Mouse (Mus musculus) liver, postnatal 0 days (tissue): ENCODE measurements at regions not wholly inside any gene's neighbourhood (a gene's known extent, or its start where the extent isn't known, plus 50 kb on each side); places are given as distances from the start of the nearest gene placed in this dataset.

Experiments used
- ATAC-seq: fragments of 200-750 bp; cut with Nextera tagmentation; 2 replicates; pipeline ENCODE4 v1.8.0; 2017; ENCODE audit warnings: mild to moderate bottlenecking, moderate library complexity
- DNase-seq: peaks from one replicate; pipeline ENCODE4 v3.0.0-alpha.2; 2016
- H3K27ac ChIP-seq: fragments of 300-500 bp; sonication (generic); 2 replicates; pipeline ENCODE4 v1.5.1; 2014; ENCODE audit warnings: antibody characterized with exemption, moderate library complexity, mild to moderate bottlenecking, low read depth
- H3K27me3 ChIP-seq: fragments of 300-500 bp; sonication (generic); 2 replicates; pipeline ENCODE4 v1.6.1; 2014; ENCODE audit warnings: low read length, control low read depth, mixed read lengths; ENCODE audit not compliant: insufficient read depth
- H3K36me3 ChIP-seq: fragments of 300-500 bp; sonication (generic); replicated peaks from 2 replicates; pipeline ENCODE4 v1.6.1; 2014; ENCODE audit warnings: mild to moderate bottlenecking, control low read depth, low read length, moderate library complexity, mixed read lengths; ENCODE audit not compliant: insufficient read depth
- H3K4me1 ChIP-seq: fragments of 300-500 bp; sonication (generic); 2 replicates; pipeline ENCODE4 v1.6.1; 2014; ENCODE audit warnings: antibody characterized with exemption, mild to moderate bottlenecking, control low read depth; ENCODE audit not compliant: insufficient read depth
- H3K4me2 ChIP-seq: fragments of 300-500 bp; sonication (generic); 2 replicates; pipeline ENCODE4 v1.6.1; 2014; ENCODE audit warnings: low read depth, mild to moderate bottlenecking, low read length, moderate library complexity, mixed read lengths
- H3K4me3 ChIP-seq: fragments of 300-500 bp; sonication (generic); 2 replicates; pipeline ENCODE4 v1.5.1; 2014; ENCODE audit warnings: low read depth, low read length
- H3K9ac ChIP-seq: fragments of 300-500 bp; sonication (generic); replicated peaks from 2 replicates; pipeline ENCODE4 v1.6.1; 2014; ENCODE audit warnings: mild to moderate bottlenecking, moderate library complexity
- H3K9me3 ChIP-seq: fragments of 300-500 bp; sonication (generic); 2 replicates; pipeline ENCODE4 v1.6.1; 2016; ENCODE audit warnings: mild to moderate bottlenecking, control low read depth, low read length, mixed read lengths
- CTCF ChIP-seq: sonication (generic); IDR thresholded peaks from 2 replicates; pipeline ENCODE4 v1.5.1; 2016; ENCODE audit warnings: antibody characterized with exemption, low read depth
- EP300 ChIP-seq: IDR thresholded peaks from 2 replicates; pipeline ENCODE4 v1.6.1; 2016; ENCODE audit warnings: antibody characterized with exemption, low read depth, mild to moderate bottlenecking
- WGBS: fragments of 180-500 bp; shearing (Covaris S2); extraction: QIAGEN DNeasy Blood & Tissue Kit; methylation state at CpG from one replicate; pipeline ENCODE4 v1.1.7; 2014; ENCODE audit not compliant: insufficient replicate concordance; 5-methylcytosine and 5-hydroxymethylcytosine counted together

GRCm38 (mm10) chr10:99443453-99444170, 180.6 kb downstream of the Dusp6 start:
- H3K4me3 ChIP-seq: no peak overlapping the region
- no peaks in the 10 kb centered on the region for H3K36me3 ChIP-seq
- ATAC-seq (no peak), DNase-seq (no peak)
- 77% methylated on average over 18 of the region's 18 CpGs for WGBS
- TF ChIP-seq EP300: no peak
- H3K27me3 ChIP-seq: no peaks in the 10 kb centered on the region
- no peak overlapping the region for H3K4me2 ChIP-seq
- peak overlapping the region; percentile 55 for H3K27ac ChIP-seq
- H3K4me1 ChIP-seq: peaks cover 11% of the 10 kb centered on the region; the same call in 1 of the 2 replicates
- H3K9ac ChIP-seq: no peak overlapping the region
- H3K9me3 ChIP-seq: no peaks in the 10 kb centered on the region

- TF ChIP-seq CTCF (no peak), EP300 (no peak)
- 56% methylated on average over 9 of the region's 9 CpGs for WGBS
- no peak overlapping the region for H3K4me2 ChIP-seq
- no peaks in the 10 kb centered on the region for H3K36me3 ChIP-seq
- no peaks in the 10 kb centered on the region for H3K4me1 ChIP-seq
- no peaks in the 10 kb centered on the region for H3K9me3 ChIP-seq
- no peaks in the 10 kb centered on the region for H3K27me3 ChIP-seq
- no peak for ATAC-seq
- H3K27ac ChIP-seq: no peak overlapping the region
- H3K9ac ChIP-seq: no peak overlapping the region
- no peak for DNase-seq
- no peak overlapping the region for H3K4me3 ChIP-seq
Measured at GRCm38 (mm10) chr10:99450714-99451625, 187.9 kb downstream of the Dusp6 start.

- Histone ChIP-seq H3K4me3 (no peak overlapping the region), H3K27me3 (no peaks in the 10 kb centered on the region), H3K4me2 (no peak overlapping the region), H3K9ac (no peak overlapping the region), H3K4me1 (no peaks in the 10 kb centered on the region), H3K9me3 (no peaks in the 10 kb centered on the region), H3K27ac (no peak overlapping the region), H3K36me3 (no peaks in the 10 kb centered on the region)
- DNase-seq (no peak), ATAC-seq (no peak)
- TF ChIP-seq EP300 (no peak), CTCF (no peak)
- 57% methylated on average over 10 of the region's 10 CpGs for WGBS
Measured at GRCm38 (mm10) chr10:99451639-99452417, 188.8 kb downstream of the Dusp6 start.

GRCm38 (mm10) chr10:99456180-99456579, 193.1 kb downstream of the Dusp6 start:
- DNase-seq (no peak), ATAC-seq (no peak)
- no peaks in the 10 kb centered on the region for H3K9me3 ChIP-seq
- no peak overlapping the region for H3K9ac ChIP-seq
- no peak for TF ChIP-seq CTCF
- no peak for TF ChIP-seq EP300
- no peaks in the 10 kb centered on the region for H3K36me3 ChIP-seq
- WGBS: 83% methylated on average over 5 of the region's 5 CpGs
- no peaks in the 10 kb centered on the region for H3K27me3 ChIP-seq
- no peak overlapping the region for H3K4me2 ChIP-seq
- H3K4me3 ChIP-seq: no peak overlapping the region
- peaks cover 15% of the 10 kb centered on the region for H3K4me1 ChIP-seq
- no peak overlapping the region for H3K27ac ChIP-seq

- peak overlapping the region; percentile 20; the same call in 1 of the 2 replicates for H3K4me2 ChIP-seq
- no peaks in the 10 kb centered on the region for H3K36me3 ChIP-seq
- no peaks in the 10 kb centered on the region for H3K27me3 ChIP-seq
- ATAC-seq (no peak), DNase-seq (no peak)
- no peak overlapping the region for H3K4me3 ChIP-seq
- TF ChIP-seq CTCF: no peak
- TF ChIP-seq EP300: peak; percentile 50; the same call in 1 of the 2 replicates
- WGBS: 35% methylated on average over 3 of the region's 3 CpGs
- H3K27ac ChIP-seq: no peak overlapping the region
- peaks cover 23% of the 10 kb centered on the region for H3K4me1 ChIP-seq
- no peak overlapping the region for H3K9ac ChIP-seq
- no peaks in the 10 kb centered on the region for H3K9me3 ChIP-seq
Measured at GRCm38 (mm10) chr10:99458047-99458446, 195.0 kb downstream of the Dusp6 start.

- Histone ChIP-seq H3K36me3 (no peaks in the 10 kb centered on the region), H3K9me3 (no peaks in the 10 kb centered on the region), H3K4me1 (peaks cover 23% of the 10 kb centered on the region), H3K4me3 (peak overlapping the region; percentile 48), H3K9ac (peak overlapping the region; percentile 3; the same call in 1 of the 2 replicates), H3K27ac (peak overlapping the region; percentile 91), H3K27me3 (no peaks in the 10 kb centered on the region), H3K4me2 (peak overlapping the region; percentile 66)
- TF ChIP-seq EP300 (no peak), CTCF (no peak)
- ATAC-seq (peak; percentile 7), DNase-seq (no peak)
- 52% methylated on average over 9 of the region's 9 CpGs for WGBS
Measured at GRCm38 (mm10) chr10:99459171-99459660, 196.2 kb downstream of the Dusp6 start.
